Mouse (Mus musculus) kidney, embryonic 16.5 days (tissue): ENCODE measurements around the gene Stx7. TPM values are rescaled to one million over a fixed set of nuclear protein-coding genes. Genes with fewer than 3 reads are reported as not detected.

Experiments
- ATAC-seq: fragments of 200-750 bp; cut with Nextera tagmentation; 2 replicates; pipeline ENCODE4 v1.8.0; 2017; ENCODE audit warnings: moderate TSS enrichment; ENCODE audit not compliant: low FRiP score, low TSS enrichment
- H3K27ac ChIP-seq: fragments of 300-500 bp; sonication (generic); 2 replicates; pipeline ENCODE4 v1.5.1; 2014; ENCODE audit warnings: low read length
- H3K27me3 ChIP-seq: fragments of 300-500 bp; sonication (generic); 2 replicates; pipeline ENCODE4 v1.6.1; 2014; ENCODE audit warnings: low read length, control low read depth, mixed read lengths; ENCODE audit not compliant: insufficient read depth
- H3K36me3 ChIP-seq: fragments of 300-500 bp; sonication (generic); 2 replicates; pipeline ENCODE4 v1.6.1; 2014; ENCODE audit warnings: low read length, control low read depth, mixed read lengths; ENCODE audit not compliant: insufficient read depth
- H3K4me1 ChIP-seq: fragments of 300-500 bp; sonication (generic); 2 replicates; pipeline ENCODE4 v1.6.1; 2014; ENCODE audit warnings: low read length, control low read depth, mixed read lengths; ENCODE audit not compliant: insufficient read depth
- H3K4me2 ChIP-seq: fragments of 300-500 bp; sonication (generic); replicated peaks from 2 replicates; pipeline ENCODE4 v1.6.1; 2014; ENCODE audit warnings: low read depth, low read length
- H3K4me3 ChIP-seq: fragments of 300-500 bp; sonication (generic); 2 replicates; pipeline ENCODE4 v1.5.1; 2014; ENCODE audit warnings: mild to moderate bottlenecking, low read length
- H3K9ac ChIP-seq: fragments of 300-500 bp; sonication (generic); replicated peaks from 2 replicates; pipeline ENCODE4 v1.6.1; 2014; ENCODE audit warnings: low read length
- H3K9me3 ChIP-seq: fragments of 300-500 bp; sonication (generic); 2 replicates; pipeline ENCODE4 v1.6.1; 2016; ENCODE audit warnings: low read length, control low read depth
- WGBS: fragments of 180-500 bp; shearing (Covaris S2); extraction: QIAGEN DNeasy Blood & Tissue Kit; methylation state at CpG from one replicate; pipeline ENCODE4 v1.1.7; 2014; 5-methylcytosine and 5-hydroxymethylcytosine counted together
- polyA plus RNA-seq: library from polyadenylated mRNA; unstranded; fragments of >200 nt; fragmentation: Nextera tagmentation; extraction: Ambion mirVana; gene quantifications from 2 replicates; pipeline ENCODE4 v1.2.1, GENCODE M21; 2015

Stx7 gene
- polyA plus RNA-seq, 1 experiment from 2014 or later: 146 TPM

DNA sequence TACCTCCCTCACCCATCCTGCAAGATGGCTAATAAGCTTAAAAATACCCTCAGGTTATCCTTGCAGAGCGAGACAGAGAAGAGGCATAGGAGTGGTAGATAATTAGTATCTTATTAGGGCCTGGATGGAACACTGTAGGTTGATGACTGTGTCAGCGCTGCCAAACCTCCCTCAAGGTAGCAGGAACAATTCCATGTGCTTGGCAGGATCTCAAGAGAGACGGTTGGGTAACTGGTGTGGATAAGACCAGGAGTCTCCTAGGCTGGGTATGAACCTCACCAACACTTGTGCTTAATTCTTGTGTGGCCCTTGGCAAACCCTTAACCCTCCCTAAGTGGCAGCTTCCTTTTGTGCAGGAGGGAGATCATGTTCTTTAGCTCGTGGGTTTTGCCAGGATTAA is 83.2 kb downstream of the Stx7 start:
- Histone ChIP-seq H3K9ac (no peak overlapping the region), H3K27ac (no peak overlapping the region), H3K4me2 (no peak overlapping the region), H3K9me3 (no peaks in the 10 kb centered on the region), H3K4me3 (no peak overlapping the region), H3K27me3 (no peaks in the 10 kb centered on the region), H3K36me3 (no peaks in the 10 kb centered on the region), H3K4me1 (peaks cover 5% of the 10 kb centered on the region; the same call in 1 of the 2 replicates)
- 77% methylated on average over 4 of the region's 4 CpGs for WGBS
- ATAC-seq: no peak

DNA sequence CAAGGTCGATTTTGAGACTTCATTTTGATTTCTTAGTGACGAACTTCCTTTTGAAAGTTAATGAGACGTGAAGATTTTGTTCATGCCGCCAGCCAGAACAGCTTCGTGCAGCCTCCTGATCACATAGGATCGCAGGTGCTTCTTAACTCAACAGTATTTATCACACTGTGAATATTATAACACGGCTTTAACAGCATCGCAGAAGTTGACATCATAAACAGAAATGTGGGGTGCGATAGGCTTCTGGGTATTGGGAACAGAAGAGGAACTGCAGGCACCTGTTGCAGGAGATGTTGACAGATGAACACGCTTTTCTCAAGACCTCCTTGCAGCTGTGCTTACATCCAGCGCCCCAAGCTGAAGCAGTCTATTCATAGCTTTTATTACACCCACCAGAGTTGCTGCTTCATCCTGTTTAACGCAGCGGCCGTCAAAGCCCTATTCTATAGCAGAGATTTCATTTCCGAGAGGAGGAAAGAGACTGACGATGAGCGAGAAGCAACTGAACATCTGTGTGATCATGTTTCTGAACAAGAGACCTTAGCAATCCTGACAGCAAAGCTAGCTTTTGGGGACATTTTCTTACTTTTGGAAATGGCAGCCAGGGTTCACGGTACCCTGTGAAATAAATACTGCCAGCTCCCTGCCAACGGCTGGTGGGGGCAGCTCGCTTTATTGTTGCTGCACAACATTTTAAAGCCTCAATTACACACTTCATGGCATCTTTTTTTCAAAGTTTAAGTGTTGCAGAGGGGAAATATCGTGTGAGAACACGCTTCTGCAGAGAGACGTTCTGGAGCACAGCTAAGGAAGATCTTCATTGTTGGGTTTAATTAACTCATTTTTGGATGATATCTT is 86.6 kb downstream of the Stx7 start:
- H3K4me2 ChIP-seq: peak overlapping the region; percentile 40

More for the DNA sequence above, 86.6 kb downstream of the Stx7 start:
- no peaks in the 10 kb centered on the region for H3K36me3 ChIP-seq
- peak overlapping the region; percentile 13; the same call in 1 of the 2 replicates for H3K4me3 ChIP-seq
- 37% methylated on average over 23 of the region's 23 CpGs for WGBS
- no peak for ATAC-seq
- no peaks in the 10 kb centered on the region for H3K27me3 ChIP-seq
- H3K27ac ChIP-seq: 0 out of 2 replicates have a peak overlapping the region, but pooled peaks have one; percentile 11
- H3K9ac ChIP-seq: no peak overlapping the region
- peaks cover 5% of the 10 kb centered on the region; the same call in 1 of the 2 replicates for H3K4me1 ChIP-seq
- peaks cover 5% of the 10 kb centered on the region; the same call in 1 of the 2 replicates for H3K9me3 ChIP-seq

Other genes with a start within 250 kb of the Stx7 start
- not detected in 2 replicates for gene Taar1, start 228.9 kb upstream of the Stx7 start, polyA plus RNA-seq
- not detected in 2 replicates for gene Taar2, start 210.7 kb upstream of the Stx7 start, polyA plus RNA-seq
- not detected in 2 replicates for gene Taar3, start 199.7 kb upstream of the Stx7 start, polyA plus RNA-seq
- gene Taar4, start 188.8 kb upstream of the Stx7 start, polyA plus RNA-seq: not detected in 2 replicates
- 0.26 TPM in 1 of 2 replicates, not detected in the other for gene Taar5, start 178.6 kb upstream of the Stx7 start, polyA plus RNA-seq
- not detected in 2 replicates for gene Taar6, start 163.7 kb upstream of the Stx7 start, polyA plus RNA-seq
- gene Taar7a, start 155.8 kb upstream of the Stx7 start, polyA plus RNA-seq: not detected in 2 replicates
- gene Taar7b, start 149.4 kb upstream of the Stx7 start, polyA plus RNA-seq: not detected in 2 replicates
- not detected in 2 replicates for gene Taar7d, start 122.1 kb upstream of the Stx7 start, polyA plus RNA-seq
- gene Taar7e, start 111.7 kb upstream of the Stx7 start, polyA plus RNA-seq: not detected in 2 replicates
- gene Taar7f, start 99.8 kb upstream of the Stx7 start, polyA plus RNA-seq: not detected in 2 replicates
- not detected in 2 replicates for gene Taar8a, start 72.8 kb upstream of the Stx7 start, polyA plus RNA-seq
- not detected in 2 replicates for gene Taar8b, start 57.0 kb upstream of the Stx7 start, polyA plus RNA-seq
- gene Taar8c, start 47.4 kb upstream of the Stx7 start, polyA plus RNA-seq: not detected in 2 replicates
- gene Taar9, start 39.8 kb upstream of the Stx7 start, polyA plus RNA-seq: not detected in 2 replicates
- gene Moxd1, start 74.2 kb downstream of the Stx7 start, polyA plus RNA-seq: 23.4 and 24.0 TPM in 2 replicates